Mouse (Mus musculus) liver, embryonic 15.5 days (tissue): ENCODE measurements at regions not wholly inside any gene's neighbourhood (a gene's known extent, or its start where the extent isn't known, plus 50 kb on each side); places are given as distances from the start of the nearest gene placed in this dataset.

Experiments
- ATAC-seq: fragments of 200-750 bp; cut with Nextera tagmentation; 2 replicates; pipeline ENCODE4 v1.8.0; 2017; ENCODE audit warnings: moderate number of reproducible peaks, mild to moderate bottlenecking, moderate library complexity; ENCODE audit not compliant: insufficient read depth
- H3K27ac ChIP-seq: fragments of 300-500 bp; sonication (generic); replicated peaks from 2 replicates; pipeline ENCODE4 v1.5.1; 2015; ENCODE audit warnings: mild to moderate bottlenecking, inconsistent platforms
- H3K27me3 ChIP-seq: fragments of 300-500 bp; sonication (generic); 2 replicates; pipeline ENCODE4 v1.6.1; 2015; ENCODE audit warnings: mild to moderate bottlenecking, inconsistent platforms
- H3K36me3 ChIP-seq: fragments of 300-500 bp; sonication (generic); replicated peaks from 2 replicates; pipeline ENCODE4 v1.6.1; 2015; ENCODE audit warnings: moderate library complexity, mild to moderate bottlenecking, inconsistent platforms
- H3K4me1 ChIP-seq: fragments of 300-500 bp; sonication (generic); replicated peaks from 2 replicates; pipeline ENCODE4 v1.6.1; 2015; ENCODE audit warnings: inconsistent platforms
- H3K4me2 ChIP-seq: fragments of 300-500 bp; sonication (generic); 2 replicates; pipeline ENCODE4 v1.6.1; 2015; ENCODE audit warnings: moderate library complexity, mild to moderate bottlenecking, inconsistent platforms
- H3K4me3 ChIP-seq: fragments of 300-500 bp; sonication (generic); replicated peaks from 2 replicates; pipeline ENCODE4 v1.5.1; 2015; ENCODE audit warnings: mild to moderate bottlenecking, inconsistent platforms
- H3K9ac ChIP-seq: fragments of 300-500 bp; sonication (generic); 2 replicates; pipeline ENCODE4 v1.6.1; 2015; ENCODE audit warnings: moderate library complexity, mild to moderate bottlenecking, inconsistent platforms
- H3K9me3 ChIP-seq: fragments of 300-500 bp; sonication (generic); replicated peaks from 2 replicates; pipeline ENCODE4 v1.6.1; 2016; ENCODE audit warnings: inconsistent platforms
- WGBS: fragments of 180-500 bp; shearing (Covaris S2); methylation state at CpG from one replicate; pipeline ENCODE4 v1.1.7; 2015; ENCODE audit warnings: mixed read lengths; ENCODE audit not compliant: insufficient replicate concordance; 5-methylcytosine and 5-hydroxymethylcytosine counted together

- ATAC-seq = no peak
- 55% methylated on average over 8 of the region's 8 CpGs for WGBS
- H3K27me3 ChIP-seq = no peaks in the 10 kb centered on the region
- H3K4me3 ChIP-seq = no peak overlapping the region
- no peaks in the 10 kb centered on the region for H3K9me3 ChIP-seq
- no peak overlapping the region for H3K9ac ChIP-seq
- H3K4me1 ChIP-seq = no peaks in the 10 kb centered on the region
- no peak overlapping the region for H3K4me2 ChIP-seq
- no peaks in the 10 kb centered on the region for H3K36me3 ChIP-seq
- H3K27ac ChIP-seq = no peak overlapping the region
These were observed 53.7 kb upstream of the Gm26657 start for GRCm38 (mm10) chr4:56686141-56686540.

GRCm38 (mm10) chr4:56685696-56686095 is 54.2 kb upstream of the Gm26657 start:
- no peak for ATAC-seq
- WGBS = 49% methylated on average over 8 of the region's 8 CpGs
- H3K4me2 ChIP-seq = no peak overlapping the region
- no peaks in the 10 kb centered on the region for H3K36me3 ChIP-seq
- no peak overlapping the region for H3K9ac ChIP-seq
- H3K27ac ChIP-seq = no peak overlapping the region
- no peaks in the 10 kb centered on the region for H3K27me3 ChIP-seq
- no peak overlapping the region for H3K4me3 ChIP-seq
- no peaks in the 10 kb centered on the region for H3K4me1 ChIP-seq
- no peaks in the 10 kb centered on the region for H3K9me3 ChIP-seq

GRCm38 (mm10) chr4:56685123-56685522 is 54.7 kb upstream of the Gm26657 start:
- Histone ChIP-seq H3K4me1 (no peaks in the 10 kb centered on the region), H3K4me2 (no peak overlapping the region), H3K27me3 (no peaks in the 10 kb centered on the region), H3K9me3 (no peaks in the 10 kb centered on the region), H3K4me3 (no peak overlapping the region), H3K27ac (no peak overlapping the region), H3K36me3 (no peaks in the 10 kb centered on the region), H3K9ac (no peak overlapping the region)
- WGBS = 9% methylated on average over 9 of the region's 9 CpGs
- ATAC-seq = no peak

- Histone ChIP-seq H3K27ac (no peak overlapping the region), H3K36me3 (no peaks in the 10 kb centered on the region), H3K4me2 (no peak overlapping the region), H3K4me3 (no peak overlapping the region), H3K9ac (no peak overlapping the region), H3K4me1 (no peaks in the 10 kb centered on the region), H3K9me3 (no peaks in the 10 kb centered on the region), H3K27me3 (no peaks in the 10 kb centered on the region)
- ATAC-seq = no peak
- WGBS = 75% methylated on average over 7 of the region's 7 CpGs
These were observed 55.8 kb upstream of the Gm26657 start for GRCm38 (mm10) chr4:56684031-56684430.

- H3K4me2 ChIP-seq = no peak overlapping the region
- H3K4me3 ChIP-seq = no peak overlapping the region
- no peaks in the 10 kb centered on the region for H3K9me3 ChIP-seq
- no peaks in the 10 kb centered on the region for H3K4me1 ChIP-seq
- no peak overlapping the region for H3K9ac ChIP-seq
- WGBS = 39% methylated on average over 8 of the region's 8 CpGs
- no peak for ATAC-seq
- no peaks in the 10 kb centered on the region for H3K27me3 ChIP-seq
- no peaks in the 10 kb centered on the region for H3K36me3 ChIP-seq
- no peak overlapping the region for H3K27ac ChIP-seq
These were observed 58.7 kb upstream of the Gm26657 start for GRCm38 (mm10) chr4:56681121-56681520.

GRCm38 (mm10) chr4:56673868-56674267 is 66.0 kb upstream of the Gm26657 start:
- WGBS = 56% methylated on average over 4 of the region's 4 CpGs
- H3K9me3 ChIP-seq = no peaks in the 10 kb centered on the region
- H3K4me3 ChIP-seq = no peak overlapping the region
- H3K27me3 ChIP-seq = no peaks in the 10 kb centered on the region
- no peak for ATAC-seq
- no peaks in the 10 kb centered on the region for H3K36me3 ChIP-seq
- no peak overlapping the region for H3K27ac ChIP-seq
- H3K9ac ChIP-seq = no peak overlapping the region
- no peaks in the 10 kb centered on the region for H3K4me1 ChIP-seq
- H3K4me2 ChIP-seq = no peak overlapping the region

- Histone ChIP-seq H3K36me3 (no peaks in the 10 kb centered on the region), H3K9me3 (no peaks in the 10 kb centered on the region), H3K27ac (no peak overlapping the region), H3K9ac (no peak overlapping the region), H3K4me2 (no peak overlapping the region), H3K4me1 (no peaks in the 10 kb centered on the region), H3K4me3 (no peak overlapping the region), H3K27me3 (no peaks in the 10 kb centered on the region)
- WGBS = 67% methylated on average over 2 of the region's 2 CpGs
- ATAC-seq = no peak
These were observed 74.9 kb upstream of the Gm26657 start for GRCm38 (mm10) chr4:56664921-56665320.

- no peak for ATAC-seq
- Histone ChIP-seq H3K9me3 (no peaks in the 10 kb centered on the region), H3K36me3 (no peaks in the 10 kb centered on the region), H3K4me2 (no peak overlapping the region), H3K4me1 (no peaks in the 10 kb centered on the region), H3K27ac (no peak overlapping the region), H3K27me3 (no peaks in the 10 kb centered on the region), H3K4me3 (no peak overlapping the region), H3K9ac (no peak overlapping the region)
- 46% methylated on average over 5 of the region's 5 CpGs for WGBS
These were observed 78.1 kb upstream of the Gm26657 start for GRCm38 (mm10) chr4:56661816-56662215.

GRCm38 (mm10) chr4:56657046-56657445 is 82.8 kb upstream of the Gm26657 start:
- H3K4me1 ChIP-seq = no peaks in the 10 kb centered on the region
- H3K9ac ChIP-seq = no peak overlapping the region
- no peak for ATAC-seq
- H3K4me2 ChIP-seq = no peak overlapping the region
- H3K4me3 ChIP-seq = no peak overlapping the region
- H3K9me3 ChIP-seq = no peaks in the 10 kb centered on the region
- no peaks in the 10 kb centered on the region for H3K36me3 ChIP-seq
- H3K27ac ChIP-seq = no peak overlapping the region
- WGBS = 71% methylated on average over 3 of the region's 3 CpGs
- H3K27me3 ChIP-seq = no peaks in the 10 kb centered on the region

- H3K4me3 ChIP-seq = no peak overlapping the region
- WGBS = 70% methylated on average over 4 of the region's 4 CpGs
- ATAC-seq = no peak
These were observed 85.5 kb upstream of the Gm26657 start for GRCm38 (mm10) chr4:56654327-56654726.

GRCm38 (mm10) chr4:56652819-56653218 is 87.1 kb upstream of the Gm26657 start:
- no peak overlapping the region for H3K9ac ChIP-seq
- no peaks in the 10 kb centered on the region for H3K27me3 ChIP-seq
- no peak overlapping the region for H3K4me2 ChIP-seq
- H3K9me3 ChIP-seq = no peaks in the 10 kb centered on the region
- no peaks in the 10 kb centered on the region for H3K4me1 ChIP-seq
- ATAC-seq = no peak
- 69% methylated on average over 5 of the region's 5 CpGs for whole genome bisulfite sequencing
- no peak overlapping the region for H3K4me3 ChIP-seq
- no peaks in the 10 kb centered on the region for H3K36me3 ChIP-seq
- H3K27ac ChIP-seq = no peak overlapping the region

More at GRCm38 (mm10) chr4:56654327-56654726, 85.5 kb upstream of the Gm26657 start:
- Histone ChIP-seq H3K4me1 (no peaks in the 10 kb centered on the region), H3K9me3 (no peaks in the 10 kb centered on the region), H3K4me2 (no peak overlapping the region), H3K9ac (no peak overlapping the region), H3K36me3 (no peaks in the 10 kb centered on the region), H3K27ac (no peak overlapping the region), H3K27me3 (no peaks in the 10 kb centered on the region)

- H3K4me3 ChIP-seq = no peak overlapping the region
- no peak overlapping the region for H3K27ac ChIP-seq
- H3K9me3 ChIP-seq = no peaks in the 10 kb centered on the region
- no peaks in the 10 kb centered on the region for H3K4me1 ChIP-seq
- no peaks in the 10 kb centered on the region for H3K36me3 ChIP-seq
- 45% methylated on average over 1 of the region's 1 CpGs for WGBS
- no peak overlapping the region for H3K9ac ChIP-seq
- H3K27me3 ChIP-seq = no peaks in the 10 kb centered on the region
- H3K4me2 ChIP-seq = no peak overlapping the region
- ATAC-seq = no peak
These were observed 90.1 kb upstream of the Gm26657 start for GRCm38 (mm10) chr4:56649731-56650130.
